Mouse (Mus musculus): ENCODE data around the gene Tcf7. TPM values are rescaled to one million over a fixed set of nuclear protein-coding genes. Genes with fewer than 3 reads are reported as not detected.
A peak's percentile ranks its signal among the peaks of the same experiment; 100 is the strongest.
"Not testable (repeated sequence)": the region's sequence is repeated elsewhere in the genome, so short reads cannot be mapped to it uniquely, and the experiment has no call there.

Gene Tcf7
- total RNA-seq, 1 experiment from 2014 or later: 3.4 TPM

DNA sequence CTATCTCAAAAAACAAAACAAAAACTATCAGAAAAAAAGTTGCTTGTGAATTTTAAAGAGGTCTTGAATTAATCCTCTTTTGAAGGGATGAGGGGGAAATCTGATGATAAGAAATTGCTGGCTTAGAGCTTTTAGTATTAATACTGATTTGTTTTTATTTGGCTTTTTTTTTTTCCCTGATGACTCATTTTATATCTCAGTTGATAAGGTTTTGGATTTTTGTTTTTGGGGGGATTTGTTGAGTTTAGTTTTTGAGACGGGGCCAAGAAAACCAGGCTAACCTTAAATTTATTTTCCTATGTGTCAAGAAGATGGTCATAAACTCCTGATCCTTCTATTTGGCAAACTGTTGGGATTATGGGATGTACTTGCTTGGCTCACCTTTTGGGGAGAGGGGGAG, 48.9 kb downstream of the Tcf7 start:
- ATAC-seq (replicated peaks; ENCODE audit: insufficient number of reproducible peaks, low FRiP score, low TSS enrichment, poor library complexity, severe bottlenecking): no peak

DNA sequence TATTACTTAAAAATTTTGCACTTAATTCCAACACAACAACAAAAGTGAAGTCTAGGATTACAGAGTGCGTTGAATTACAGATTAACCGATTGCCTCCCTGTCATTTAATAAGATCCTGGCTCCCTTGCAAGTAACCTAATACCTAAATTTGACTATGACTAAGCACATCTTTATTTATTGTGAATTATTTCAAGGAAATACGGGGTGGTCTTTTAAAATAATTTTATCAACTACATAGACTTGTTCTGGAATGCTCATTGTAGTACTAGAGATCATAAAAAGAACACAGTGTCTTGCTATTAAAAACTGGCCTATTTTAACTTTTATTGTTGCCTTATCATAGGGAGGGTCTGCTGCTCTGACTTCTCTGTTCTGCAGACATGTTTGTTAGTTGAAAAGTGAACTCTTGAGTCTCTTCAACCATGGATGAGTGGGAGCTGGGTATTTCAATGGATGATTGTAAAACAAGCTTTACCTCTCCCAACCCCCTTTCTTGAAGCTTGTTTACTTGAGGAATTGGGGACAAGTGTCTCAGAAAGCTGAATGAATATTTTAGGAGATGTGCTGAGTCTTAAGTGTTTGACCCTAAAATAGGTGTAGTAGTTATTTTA, 49.7 kb downstream of the Tcf7 start:
- no peak for ATAC-seq (replicated peaks; ENCODE audit: insufficient number of reproducible peaks, low FRiP score, low TSS enrichment, poor library complexity, severe bottlenecking)

DNA sequence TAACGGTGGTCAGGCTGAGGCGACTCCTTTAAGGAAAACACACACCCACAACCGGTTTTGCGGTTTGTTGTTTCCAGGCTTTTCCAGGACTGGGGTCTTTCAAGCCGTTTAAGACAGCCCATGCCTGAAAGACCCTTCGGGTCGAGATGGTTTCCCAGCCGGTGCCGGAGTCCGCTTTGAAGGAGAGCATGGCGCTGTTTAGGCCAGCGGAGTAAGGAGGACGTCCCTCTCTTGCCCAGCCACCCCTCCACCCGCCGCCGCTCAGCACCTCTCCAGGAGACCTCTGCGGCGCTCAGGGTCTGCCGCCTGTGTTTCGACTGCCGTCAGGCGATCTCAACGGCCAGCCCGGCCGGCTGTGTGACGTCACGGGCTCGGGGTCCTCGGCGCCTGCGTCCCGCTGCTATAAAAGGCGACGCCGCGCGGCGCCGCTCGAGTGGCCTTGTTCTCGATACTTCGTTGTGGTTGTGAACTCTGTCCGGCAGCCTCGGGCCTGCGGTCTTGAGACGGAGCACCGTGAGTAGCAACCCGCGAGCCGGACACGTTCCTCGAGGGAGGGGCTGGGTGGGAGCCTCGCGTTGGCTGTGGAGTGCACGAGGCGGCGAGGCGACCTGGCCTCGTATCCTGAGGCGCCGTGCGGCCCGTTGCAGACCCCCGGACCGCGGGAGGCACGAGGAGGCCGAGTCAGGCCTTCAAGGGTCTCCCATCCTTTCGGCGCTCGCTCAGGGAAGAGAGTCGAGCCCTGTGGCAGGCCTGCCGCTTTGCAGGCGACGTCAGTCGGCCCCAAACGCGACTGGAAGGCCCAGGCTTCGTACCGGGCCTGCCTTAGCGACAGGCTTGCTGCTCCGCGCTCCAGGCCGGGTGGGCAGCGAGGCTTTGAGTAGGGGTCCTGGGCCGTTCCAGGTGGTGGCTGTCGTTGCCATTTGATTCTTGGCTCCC, 50.9 kb downstream of the Tcf7 start, which contains the start of gene Skp1a:
Gene Skp1a (plus strand): TSS at position 390 of the 936 bp plus-strand sequence.
- ATAC-seq (replicated peaks; ENCODE audit: insufficient number of reproducible peaks, low FRiP score, low TSS enrichment, poor library complexity, severe bottlenecking): peak; percentile 81

DNA sequence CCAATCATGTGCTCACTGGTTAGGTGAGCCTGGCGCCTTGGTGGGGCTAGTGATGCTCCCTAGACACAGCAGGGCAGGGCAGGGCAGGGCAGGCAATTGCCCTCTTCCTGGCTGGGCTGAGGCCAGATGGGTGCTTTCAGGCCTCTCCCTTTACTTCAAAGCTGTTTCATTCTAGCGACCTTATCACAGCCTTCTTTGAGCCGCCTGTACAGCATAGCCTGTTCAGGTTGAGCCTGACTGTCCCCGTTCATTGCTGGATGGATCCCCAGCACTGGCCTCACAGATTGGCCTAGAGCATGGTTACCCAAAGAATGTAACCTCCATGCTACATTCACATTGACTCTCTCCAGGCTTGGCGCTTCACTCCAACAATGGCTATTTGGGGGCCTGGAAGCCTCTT, 52.1 kb downstream of the Tcf7 start:
- ATAC-seq (replicated peaks; ENCODE audit: insufficient number of reproducible peaks, low FRiP score, low TSS enrichment, poor library complexity, severe bottlenecking): no peak

DNA sequence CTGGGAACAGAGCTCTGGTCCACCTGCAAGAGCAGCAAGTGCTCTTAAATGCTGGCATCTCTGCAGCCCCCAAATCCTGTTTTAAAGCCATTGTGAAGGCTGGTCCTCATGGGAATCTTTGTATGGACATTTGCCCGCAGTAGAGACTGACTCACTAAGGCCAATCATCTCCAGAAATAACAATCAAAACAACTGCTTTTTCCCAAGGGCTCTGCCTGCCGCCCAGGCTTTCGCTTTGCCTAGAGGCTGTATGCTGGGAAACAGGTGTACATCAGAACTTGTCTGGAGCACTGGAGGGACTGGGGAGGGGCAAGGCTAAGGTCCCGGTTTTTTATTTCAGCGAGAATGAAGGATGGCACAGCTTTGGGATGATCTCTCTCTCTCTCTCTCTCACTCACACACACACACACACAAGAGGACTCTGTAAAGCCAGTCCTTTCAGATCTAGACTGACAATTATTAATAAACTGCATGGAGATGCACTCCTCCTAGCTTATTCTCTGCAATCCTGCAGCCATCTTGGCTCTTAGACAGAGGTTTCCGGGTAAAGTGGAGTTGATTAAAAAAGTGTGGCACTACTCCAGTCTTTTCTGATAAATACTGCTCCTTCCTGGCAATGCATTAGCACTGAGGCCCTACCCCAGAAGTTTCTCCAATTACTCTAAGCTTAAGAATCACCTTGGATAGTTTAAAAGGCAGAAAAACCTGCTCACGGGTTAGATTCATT, 53.9 kb downstream of the Tcf7 start:
- no peak for ATAC-seq (replicated peaks; ENCODE audit: insufficient number of reproducible peaks, low FRiP score, low TSS enrichment, poor library complexity, severe bottlenecking)

DNA sequence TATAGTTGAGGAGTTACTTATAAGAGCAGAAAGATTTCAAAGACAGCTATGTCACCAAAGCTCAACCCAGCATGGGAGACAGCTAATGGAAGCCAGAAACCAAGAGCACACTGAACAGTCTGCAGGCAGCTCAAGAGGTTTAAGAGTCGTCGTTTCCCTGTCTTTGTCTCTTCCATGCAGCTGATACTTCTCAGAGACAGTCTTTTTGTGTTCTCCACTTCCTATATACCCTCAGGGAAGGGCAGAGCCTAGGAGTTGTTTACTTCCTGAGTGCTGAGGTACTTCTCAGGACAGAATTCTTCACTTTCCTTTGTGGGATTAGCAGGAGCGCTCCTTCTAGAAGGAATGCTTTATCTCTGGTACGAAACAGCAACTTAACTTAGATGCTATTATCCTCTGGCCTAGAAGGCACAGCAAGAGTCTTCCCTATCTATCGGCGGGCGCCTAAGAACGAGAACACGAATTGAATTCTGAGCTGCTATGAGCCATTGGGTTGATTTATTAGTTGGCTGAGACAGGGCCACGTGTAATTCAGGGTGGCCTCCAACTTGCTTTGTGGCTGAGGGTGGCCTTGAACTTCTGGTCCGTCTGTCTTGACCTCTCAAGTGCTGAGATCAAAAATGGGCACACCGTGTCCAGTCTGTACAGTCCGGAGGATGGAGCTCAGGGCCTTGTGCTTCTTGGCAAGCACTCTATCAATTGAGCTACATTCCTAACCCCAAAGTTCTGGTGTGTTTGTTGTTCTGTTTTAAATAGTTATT, 55.2 kb downstream of the Tcf7 start:
- ATAC-seq (replicated peaks; ENCODE audit: insufficient number of reproducible peaks, low FRiP score, low TSS enrichment, poor library complexity, severe bottlenecking): no peak

DNA sequence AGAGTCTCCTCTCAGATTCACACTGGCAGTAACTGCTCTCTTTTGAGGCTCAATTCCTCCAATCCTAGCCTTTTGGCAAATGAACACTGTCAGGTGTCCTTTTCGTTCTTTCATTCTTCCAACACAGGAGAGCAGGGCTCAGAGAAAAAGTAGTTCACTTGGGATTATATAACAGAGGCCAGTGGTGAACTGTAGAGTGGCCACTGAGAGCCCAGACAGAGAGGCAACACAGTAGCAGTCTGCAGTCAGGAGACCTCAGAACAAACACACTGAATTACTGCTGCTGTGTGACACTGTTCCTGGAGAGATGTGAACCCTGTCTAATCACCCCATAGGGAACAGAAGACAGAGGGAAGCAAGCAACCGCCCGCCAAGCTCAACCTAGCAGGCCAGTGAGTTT, 55.8 kb downstream of the Tcf7 start:
- ATAC-seq (replicated peaks; ENCODE audit: insufficient number of reproducible peaks, low FRiP score, low TSS enrichment, poor library complexity, severe bottlenecking): no peak

DNA sequence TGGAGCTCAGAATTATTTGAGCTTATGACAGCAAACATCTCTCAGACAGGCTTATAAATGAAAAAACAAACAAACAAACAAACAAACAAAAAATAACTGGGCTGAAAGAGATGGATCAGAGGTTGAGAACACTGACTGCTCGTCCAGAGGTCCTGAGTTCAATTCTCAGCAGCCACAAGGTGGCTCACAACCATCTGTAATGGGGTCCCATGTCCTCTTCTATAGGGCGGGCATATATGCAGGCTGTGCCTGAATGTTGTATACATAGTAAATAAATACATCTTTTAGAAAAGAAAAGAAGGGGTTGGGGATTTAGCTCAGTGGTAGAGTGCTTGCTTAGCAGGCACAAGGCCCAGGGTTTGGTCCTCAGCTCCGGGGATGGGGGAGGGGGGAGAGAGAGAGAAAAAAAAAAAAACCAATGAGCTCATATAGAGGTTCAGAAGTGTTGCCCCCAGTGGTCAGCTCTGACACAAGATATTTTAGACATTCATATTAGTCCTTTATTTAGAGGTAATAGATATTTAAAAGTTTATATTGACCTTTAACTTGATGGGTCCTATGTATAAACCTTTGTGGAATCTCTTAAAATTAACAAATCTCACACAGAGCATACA, 56.7 kb downstream of the Tcf7 start:
- no peak for ATAC-seq (replicated peaks; ENCODE audit: insufficient number of reproducible peaks, low FRiP score, low TSS enrichment, poor library complexity, severe bottlenecking)

DNA sequence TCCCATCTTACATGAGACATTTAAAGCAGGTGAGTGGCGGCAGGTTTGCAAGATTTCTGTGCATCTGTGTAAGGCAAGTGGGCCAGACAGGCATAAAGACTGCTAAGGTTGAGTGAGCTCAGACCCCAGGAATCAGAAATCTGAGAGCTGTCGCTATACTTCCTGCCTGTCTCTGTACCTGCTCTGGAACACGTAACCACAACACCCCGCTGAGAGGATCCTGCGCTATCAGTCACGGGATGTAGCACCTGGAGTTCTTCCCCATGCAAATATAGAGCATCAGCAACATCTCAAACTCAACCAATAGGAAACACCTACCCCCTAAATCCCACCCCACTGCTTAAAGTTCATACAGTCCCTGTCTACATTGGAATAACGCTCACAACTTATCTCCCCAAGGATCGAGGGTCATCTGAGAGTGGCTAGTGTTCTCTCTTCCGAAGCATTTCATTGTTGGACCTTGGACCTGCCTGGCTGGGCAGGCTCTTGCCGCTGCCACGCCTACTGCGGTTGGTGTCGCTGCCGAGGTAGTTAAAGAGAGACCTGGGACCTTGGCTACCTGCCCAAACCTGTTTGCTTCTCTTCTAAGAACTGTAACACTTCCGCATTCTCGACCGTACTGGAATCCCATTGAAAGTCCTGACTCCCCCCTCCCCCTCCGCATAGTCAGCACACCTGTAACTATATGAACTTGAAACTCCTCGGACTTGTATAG, 58.7 kb downstream of the Tcf7 start:
- ATAC-seq (replicated peaks; ENCODE audit: insufficient number of reproducible peaks, low FRiP score, low TSS enrichment, poor library complexity, severe bottlenecking): peak; percentile 38; the same call in 1 of the 2 replicates

DNA sequence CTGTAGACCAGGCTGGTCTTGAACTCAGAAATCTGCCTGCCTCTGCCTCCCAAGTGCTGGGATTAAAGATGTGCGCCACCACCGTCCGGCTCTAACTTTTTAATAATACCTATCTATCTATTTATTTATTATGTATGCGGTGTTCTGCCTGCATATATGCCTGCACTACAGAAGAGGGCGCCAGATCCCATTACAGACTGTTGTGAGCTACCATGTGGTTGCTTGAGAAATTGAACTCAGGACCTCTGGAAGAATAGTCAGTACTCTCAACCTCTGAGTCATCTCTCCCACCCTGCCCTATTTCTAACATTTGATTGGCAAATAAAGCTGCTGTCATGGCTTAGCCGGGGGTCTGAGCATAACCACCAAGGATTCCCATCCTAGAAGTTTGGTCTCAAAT, 59.9 kb downstream of the Tcf7 start:
- ATAC-seq (replicated peaks; ENCODE audit: insufficient number of reproducible peaks, low FRiP score, low TSS enrichment, poor library complexity, severe bottlenecking): no peak

DNA sequence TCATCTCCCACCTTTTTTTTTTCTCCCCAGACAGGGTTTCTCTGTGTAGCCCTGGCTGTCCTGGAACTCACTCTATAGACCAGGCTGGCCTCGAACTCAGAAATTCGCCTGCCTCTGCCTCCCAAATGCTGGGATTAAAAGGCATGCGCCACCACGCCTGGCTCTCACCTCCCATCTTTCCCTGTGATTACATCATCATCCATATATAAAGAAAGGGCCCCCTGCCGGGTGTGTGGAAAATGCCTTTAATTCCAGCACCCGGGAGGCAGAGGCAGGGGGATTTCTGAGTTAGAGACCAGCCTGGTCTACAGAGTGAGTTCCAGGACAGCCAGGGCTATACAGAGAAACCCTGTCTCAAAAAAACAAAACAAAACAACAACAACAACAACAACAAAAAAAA, 60.9 kb downstream of the Tcf7 start:
- not testable (repeated sequence) for ATAC-seq (replicated peaks; ENCODE audit: insufficient number of reproducible peaks, low FRiP score, low TSS enrichment, poor library complexity, severe bottlenecking)

DNA sequence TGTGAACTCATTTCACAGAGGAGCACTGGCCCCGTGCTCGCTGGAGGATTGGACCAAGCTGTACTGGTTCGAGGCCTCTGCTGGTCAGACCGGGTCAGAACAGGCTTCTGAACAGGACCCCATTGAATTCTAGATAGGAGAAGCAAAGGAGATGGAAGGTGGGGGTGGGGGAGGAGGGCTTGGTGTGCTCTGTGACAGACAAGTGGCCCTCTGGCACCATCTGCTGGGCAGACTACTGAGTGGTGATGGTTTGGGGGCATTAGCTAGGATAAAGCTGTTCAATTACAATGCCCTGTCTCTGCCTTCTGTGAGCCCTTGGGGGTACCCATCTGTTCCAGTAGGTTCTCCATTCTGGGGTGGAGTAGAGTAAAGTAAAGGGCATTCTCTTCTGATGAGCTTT, 62.5 kb downstream of the Tcf7 start:
- ATAC-seq (replicated peaks; ENCODE audit: insufficient number of reproducible peaks, low FRiP score, low TSS enrichment, poor library complexity, severe bottlenecking): no peak; the same call in 1 of the 2 replicates

DNA sequence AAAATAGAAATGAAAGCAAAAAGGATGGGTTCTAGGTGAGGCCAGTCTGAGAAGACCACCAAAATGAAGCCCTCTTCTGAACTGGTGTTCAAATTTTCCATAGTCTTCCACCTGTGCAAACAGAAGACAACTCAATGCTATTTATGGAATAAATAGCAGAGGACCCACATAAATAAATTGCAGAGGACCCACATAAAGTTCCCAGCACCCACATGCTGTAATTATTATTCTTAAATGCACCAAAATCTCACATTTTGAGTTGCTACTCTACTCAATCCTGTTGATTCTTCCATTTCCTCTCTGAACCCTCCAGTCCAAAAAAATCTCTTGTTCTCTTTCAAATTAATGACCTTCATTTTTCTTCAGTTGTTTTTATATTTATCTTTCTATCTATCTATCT, 68.9 kb downstream of the Tcf7 start, which contains the start of gene Olfr1371:
Gene Olfr1371 (minus strand): TSS at position 101 of the 400 bp plus-strand sequence.
- ATAC-seq (replicated peaks; ENCODE audit: insufficient number of reproducible peaks, low FRiP score, low TSS enrichment, poor library complexity, severe bottlenecking): no peak

Other genes starting within 250 kb of the Tcf7 start
- 187 to 227 TPM (median 195 TPM) in 3 replicates for gene Ppp2ca, start 184.3 kb downstream of the Tcf7 start, total RNA-seq (2017)
- gene Olfr1373, start 137.5 kb downstream of the Tcf7 start, total RNA-seq (2017): not detected in 3 replicates
- gene Olfr1371, start 69.0 kb downstream of the Tcf7 start, total RNA-seq (2017): not detected in 3 replicates
- gene Skp1a, start 51.0 kb downstream of the Tcf7 start, total RNA-seq (2017): 108 to 155 TPM (median 147 TPM) in 3 replicates
- 58.8 to 66.7 TPM (median 64.5 TPM) in 3 replicates for gene Vdac1, start 77.8 kb upstream of the Tcf7 start, total RNA-seq (2017)
- 65.4 to 88.6 TPM (median 68.4 TPM) in 3 replicates for gene 9530068E07Rik, start 113.4 kb upstream of the Tcf7 start, total RNA-seq (2017)